Mouse (Mus musculus): ENCODE data around the gene Dnajc1. TPM values are rescaled to one million over a fixed set of nuclear protein-coding genes. Genes with fewer than 3 reads are reported as not detected.
A peak's percentile ranks its signal among the peaks of the same experiment; 100 is the strongest.

Dnajc1 gene
- total and polyA plus RNA-seq, 2 experiments, result 9.3 to 17.2 TPM

- Histone ChIP-seq H3K4me1 (ENCODE audit: control insufficient read depth, insufficient read depth, low read length) (no peaks in the 10 kb centered on the region; the same call in 1 of the 2 replicates), H3K27ac (replicated peaks; ENCODE audit: insufficient read depth, low read depth, low read length) (no peak overlapping the region), H3K27me3 (ENCODE audit: control insufficient read depth, insufficient read depth, low read length) (no peaks in the 10 kb centered on the region), H3K79me2 (ENCODE audit: control insufficient read depth, insufficient read depth, low read length) (peaks cover 4% of the 10 kb centered on the region; the same call in 1 of the 2 replicates), H3K36me3 (ENCODE audit: control insufficient read depth, insufficient read depth, low read length) (peaks cover 17% of the 10 kb centered on the region), H3K9ac (ENCODE audit: low read depth, low read length) (no peak overlapping the region), H3K4me3 (ENCODE audit: insufficient read depth, low read depth, low read length) (no peak overlapping the region)
- no peak for DNase-seq (ENCODE audit: extremely low read depth, low read depth, low spot score)
- 79% methylated on average over 1 of the region's 1 CpGs for WGBS
- TF ChIP-seq CTCF (IDR thresholded peaks at IDR 0.05; ENCODE audit: low read depth, low read length), result no peak
- no peak for TF ChIP-seq POLR2A (IDR thresholded peaks at IDR 0.05; ENCODE audit: extremely low read depth, insufficient read depth, low read length)
Observed at GRCm38 (mm10) chr2:18169174-18169948, 223.3 kb downstream of the Dnajc1 start.

GRCm38 (mm10) chr2:18165511-18165910 lies 227.1 kb downstream of the Dnajc1 start:
- Histone ChIP-seq H3K27ac (replicated peaks; ENCODE audit: insufficient read depth, low read depth, low read length) (no peak overlapping the region), H3K9ac (ENCODE audit: low read depth, low read length) (no peak overlapping the region), H3K4me1 (ENCODE audit: control insufficient read depth, insufficient read depth, low read length) (no peaks in the 10 kb centered on the region; the same call in 1 of the 2 replicates), H3K36me3 (ENCODE audit: control insufficient read depth, insufficient read depth, low read length) (peaks cover 17% of the 10 kb centered on the region), H3K79me2 (ENCODE audit: control insufficient read depth, insufficient read depth, low read length) (peaks cover 4% of the 10 kb centered on the region; the same call in 1 of the 2 replicates), H3K4me3 (ENCODE audit: insufficient read depth, low read depth, low read length) (no peak overlapping the region), H3K27me3 (ENCODE audit: control insufficient read depth, insufficient read depth, low read length) (no peaks in the 10 kb centered on the region)
- 78% methylated on average over 2 of the region's 2 CpGs for WGBS
- TF ChIP-seq CTCF (IDR thresholded peaks at IDR 0.05; ENCODE audit: low read depth, low read length), result no peak
- DNase-seq (ENCODE audit: extremely low read depth, low read depth, low spot score), result no peak

- H3K36me3 ChIP-seq (ENCODE audit: control insufficient read depth, insufficient read depth, low read length), result peaks cover 14% of the 10 kb centered on the region
- 92% methylated on average over 5 of the region's 5 CpGs for WGBS
Observed at GRCm38 (mm10) chr2:18160992-18161391, 231.6 kb downstream of the Dnajc1 start.

GRCm38 (mm10) chr2:18159426-18159825 lies 233.2 kb downstream of the Dnajc1 start:
- Histone ChIP-seq H3K36me3 (ENCODE audit: control insufficient read depth, insufficient read depth, low read length) (peaks cover 18% of the 10 kb centered on the region), H3K27me3 (ENCODE audit: control insufficient read depth, insufficient read depth, low read length) (no peaks in the 10 kb centered on the region), H3K79me2 (ENCODE audit: control insufficient read depth, insufficient read depth, low read length) (peaks cover 3% of the 10 kb centered on the region; the same call in 1 of the 2 replicates), H3K4me1 (ENCODE audit: control insufficient read depth, insufficient read depth, low read length) (peaks cover 2% of the 10 kb centered on the region; the same call in 1 of the 2 replicates), H3K9ac (ENCODE audit: low read depth, low read length) (no peak overlapping the region), H3K4me3 (ENCODE audit: insufficient read depth, low read depth, low read length) (no peak overlapping the region), H3K27ac (replicated peaks; ENCODE audit: insufficient read depth, low read depth, low read length) (no peak overlapping the region)
- DNase-seq (ENCODE audit: extremely low read depth, low read depth, low spot score), result no peak
- TF ChIP-seq POLR2A (IDR thresholded peaks at IDR 0.05; ENCODE audit: extremely low read depth, insufficient read depth, low read length), result no peak
- WGBS, result 81% methylated on average over 3 of the region's 3 CpGs

More at GRCm38 (mm10) chr2:18160992-18161391, 231.6 kb downstream of the Dnajc1 start:
- Histone ChIP-seq H3K4me1 (ENCODE audit: control insufficient read depth, insufficient read depth, low read length) (no peaks in the 10 kb centered on the region; the same call in 1 of the 2 replicates), H3K4me3 (ENCODE audit: insufficient read depth, low read depth, low read length) (no peak overlapping the region), H3K27ac (replicated peaks; ENCODE audit: insufficient read depth, low read depth, low read length) (no peak overlapping the region), H3K9ac (ENCODE audit: low read depth, low read length) (no peak overlapping the region), H3K27me3 (ENCODE audit: control insufficient read depth, insufficient read depth, low read length) (no peaks in the 10 kb centered on the region), H3K79me2 (ENCODE audit: control insufficient read depth, insufficient read depth, low read length) (peaks cover 3% of the 10 kb centered on the region; the same call in 1 of the 2 replicates)
- DNase-seq (ENCODE audit: extremely low read depth, low read depth, low spot score), result no peak
- TF ChIP-seq CTCF (IDR thresholded peaks at IDR 0.05; ENCODE audit: low read depth, low read length), result no peak
- TF ChIP-seq POLR2A (IDR thresholded peaks at IDR 0.05; ENCODE audit: extremely low read depth, insufficient read depth, low read length), result no peak

GRCm38 (mm10) chr2:18156131-18156530 lies 236.5 kb downstream of the Dnajc1 start:
- no peak overlapping the region for H3K9ac ChIP-seq (ENCODE audit: low read depth, low read length)
- H3K36me3 ChIP-seq (ENCODE audit: control insufficient read depth, insufficient read depth, low read length), result peaks cover 18% of the 10 kb centered on the region
- H3K27ac ChIP-seq (replicated peaks; ENCODE audit: insufficient read depth, low read depth, low read length), result no peak overlapping the region
- peaks cover 3% of the 10 kb centered on the region; the same call in 1 of the 2 replicates for H3K79me2 ChIP-seq (ENCODE audit: control insufficient read depth, insufficient read depth, low read length)
- H3K4me1 ChIP-seq (ENCODE audit: control insufficient read depth, insufficient read depth, low read length), result peaks cover 2% of the 10 kb centered on the region; the same call in 1 of the 2 replicates
- H3K27me3 ChIP-seq (ENCODE audit: control insufficient read depth, insufficient read depth, low read length), result no peaks in the 10 kb centered on the region
- no peak overlapping the region for H3K4me3 ChIP-seq (ENCODE audit: insufficient read depth, low read depth, low read length)
- DNase-seq (ENCODE audit: extremely low read depth, low read depth, low spot score), result peak; percentile 96
- 27% methylated on average over 3 of the region's 3 CpGs for WGBS
- no peak for TF ChIP-seq POLR2A (IDR thresholded peaks at IDR 0.05; ENCODE audit: extremely low read depth, insufficient read depth, low read length)
- TF ChIP-seq CTCF (IDR thresholded peaks at IDR 0.05; ENCODE audit: low read depth, low read length), result no peak

All from liver, adult 2 months (tissue).